Mouse (Mus musculus) olfactory bulb, adult 2 months (tissue): ENCODE data around the gene Csrp3. TPM values are rescaled to one million over a fixed set of nuclear protein-coding genes. Genes with fewer than 3 reads are reported as not detected.

Experiments used
- H3K27ac ChIP-seq: fragments of 200-500 bp; 2 replicates; pipeline ENCODE4 v1.5.1; 2012; ENCODE audit warnings: low read depth, low read length; ENCODE audit not compliant: insufficient read depth
- H3K4me1 ChIP-seq: fragments of 200-500 bp; 2 replicates; pipeline ENCODE4 v1.6.1; 2012; ENCODE audit warnings: low read length; ENCODE audit not compliant: control insufficient read depth, insufficient read depth
- H3K4me3 ChIP-seq: fragments of 200-500 bp; 2 replicates; pipeline ENCODE4 v1.5.1; 2012; ENCODE audit warnings: mild to moderate bottlenecking, low read depth, low read length, moderate library complexity; ENCODE audit not compliant: insufficient read depth
- CTCF ChIP-seq: fragments of 200-500 bp; IDR thresholded peaks from 2 replicates; pipeline ENCODE4 v1.5.1; 2012; ENCODE audit warnings: low read depth, mild to moderate bottlenecking, low read length, moderate library complexity; ENCODE audit not compliant: insufficient read depth
- POLR2A ChIP-seq: fragments of 200-500 bp; IDR thresholded peaks from 2 replicates; pipeline ENCODE4 v1.6.1; 2012; ENCODE audit warnings: mild to moderate bottlenecking, low read depth, low read length, moderate library complexity; ENCODE audit not compliant: insufficient read depth
- WGBS: fragments of 180-500 bp; shearing (Covaris S2); methylation state at CpG from one replicate; pipeline ENCODE4 v1.1.7; 2018; 5-methylcytosine and 5-hydroxymethylcytosine counted together
- polyA plus RNA-seq: library from polyadenylated mRNA; stranded (reverse); fragments of >200 nt; gene quantifications from 2 replicates; pipeline ENCODE4 v1.2.4, GENCODE M21; 2012; ENCODE audit warnings: low replicate concordance; ENCODE audit not compliant: missing spikeins, insufficient read depth, insufficient read length

Gene Csrp3
- polyA plus RNA-seq, 1 experiment, result not detected

DNA sequence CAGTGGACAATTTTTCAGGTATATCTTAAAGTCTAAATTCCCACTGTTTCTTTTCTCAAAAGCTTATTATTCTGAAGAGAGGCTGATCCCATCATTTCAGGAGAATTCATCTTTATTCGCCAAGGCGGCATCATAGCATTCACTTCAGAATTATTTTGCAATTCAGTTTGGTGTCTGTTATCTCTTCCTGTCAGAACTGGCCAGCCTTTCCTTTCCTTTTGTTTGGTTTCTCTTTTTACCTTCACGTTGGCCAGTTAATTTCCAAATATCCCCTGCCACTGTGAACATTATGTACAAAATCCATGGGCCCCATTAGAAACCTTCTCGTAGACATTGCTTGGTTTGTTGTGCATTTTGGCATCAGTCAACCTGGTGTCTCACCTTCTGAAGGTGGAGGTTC is 11.5 kb upstream of the Csrp3 start:
- H3K4me1 ChIP-seq, result no peaks in the 10 kb centered on the region
- no peak overlapping the region for H3K4me3 ChIP-seq
- TF ChIP-seq CTCF, result no peak
- TF ChIP-seq POLR2A, result no peak
- H3K27ac ChIP-seq, result no peak overlapping the region
- 93% methylated on average over 4 of the region's 4 CpGs for WGBS

DNA sequence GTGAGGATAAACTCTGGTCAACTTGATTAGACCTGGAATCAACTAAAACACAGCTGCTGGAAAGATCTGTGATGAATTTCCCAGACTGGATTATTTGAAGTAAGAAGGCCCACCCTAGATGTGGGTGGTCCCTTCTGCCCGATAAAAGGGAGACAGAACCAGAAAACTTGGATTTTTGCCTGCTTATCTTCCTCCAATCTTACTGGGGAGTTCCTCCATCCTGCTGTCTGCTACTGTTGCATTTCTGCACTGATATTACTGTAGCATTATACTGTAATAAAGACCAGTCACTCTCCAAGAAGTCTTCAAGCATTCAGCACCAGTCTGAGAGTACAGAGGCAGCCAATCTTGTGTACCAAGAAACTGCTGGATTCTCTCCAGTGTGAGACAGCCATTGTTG is 10.4 kb upstream of the Csrp3 start:
- 75% methylated on average over 1 of the region's 1 CpGs for WGBS
- no peak overlapping the region for H3K4me3 ChIP-seq
- H3K4me1 ChIP-seq, result no peaks in the 10 kb centered on the region
- no peak for TF ChIP-seq POLR2A
- TF ChIP-seq CTCF, result no peak
- H3K27ac ChIP-seq, result no peak overlapping the region

DNA sequence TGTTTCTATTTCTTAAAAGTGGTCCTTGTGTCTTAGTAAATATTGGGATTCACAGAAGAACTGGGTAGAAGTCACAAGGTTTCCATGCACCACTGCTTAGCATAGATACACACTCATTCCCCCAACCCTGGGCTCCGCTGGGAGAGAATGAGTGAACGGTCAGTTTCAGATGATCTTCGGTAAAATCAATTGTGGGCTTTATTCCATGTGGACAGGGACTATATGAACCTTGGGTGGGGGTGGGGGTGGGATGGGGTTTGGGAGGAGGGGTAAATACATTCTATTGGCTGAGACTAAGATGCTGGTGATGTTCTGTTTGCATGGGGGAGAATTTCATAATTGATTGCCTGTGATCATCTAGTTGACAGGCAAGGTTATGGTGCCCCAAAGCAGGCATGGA is 7.6 kb upstream of the Csrp3 start:
- no peaks in the 10 kb centered on the region for H3K4me1 ChIP-seq
- H3K4me3 ChIP-seq, result no peak overlapping the region
- no peak overlapping the region for H3K27ac ChIP-seq
- TF ChIP-seq POLR2A, result no peak
- WGBS, result 98% methylated on average over 3 of the region's 3 CpGs

DNA sequence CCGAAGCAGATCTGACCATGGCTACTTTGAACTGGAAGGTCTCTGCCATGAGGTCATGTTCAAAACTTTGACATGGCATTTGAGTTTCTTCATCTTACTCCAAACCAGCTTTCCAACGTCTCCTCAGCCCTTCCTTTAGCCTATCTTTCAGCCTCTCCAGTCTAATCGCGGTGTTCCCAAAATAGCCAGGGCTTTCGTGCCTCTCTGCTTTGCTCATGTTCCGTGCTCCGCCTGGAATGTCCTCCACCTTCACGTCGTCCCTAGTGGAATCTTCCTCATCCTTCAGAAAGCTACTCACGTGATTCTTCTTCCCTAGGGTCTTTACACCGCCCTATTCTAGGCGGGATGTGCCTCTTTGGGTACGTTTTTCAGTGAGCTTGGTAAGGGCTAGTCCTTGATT is 5.7 kb upstream of the Csrp3 start:
- Histone ChIP-seq H3K27ac (no peak overlapping the region), H3K4me1 (no peaks in the 10 kb centered on the region), H3K4me3 (no peak overlapping the region)
- WGBS, result 69% methylated on average over 13 of the region's 13 CpGs
- TF ChIP-seq POLR2A, result no peak
- TF ChIP-seq CTCF, result no peak

DNA sequence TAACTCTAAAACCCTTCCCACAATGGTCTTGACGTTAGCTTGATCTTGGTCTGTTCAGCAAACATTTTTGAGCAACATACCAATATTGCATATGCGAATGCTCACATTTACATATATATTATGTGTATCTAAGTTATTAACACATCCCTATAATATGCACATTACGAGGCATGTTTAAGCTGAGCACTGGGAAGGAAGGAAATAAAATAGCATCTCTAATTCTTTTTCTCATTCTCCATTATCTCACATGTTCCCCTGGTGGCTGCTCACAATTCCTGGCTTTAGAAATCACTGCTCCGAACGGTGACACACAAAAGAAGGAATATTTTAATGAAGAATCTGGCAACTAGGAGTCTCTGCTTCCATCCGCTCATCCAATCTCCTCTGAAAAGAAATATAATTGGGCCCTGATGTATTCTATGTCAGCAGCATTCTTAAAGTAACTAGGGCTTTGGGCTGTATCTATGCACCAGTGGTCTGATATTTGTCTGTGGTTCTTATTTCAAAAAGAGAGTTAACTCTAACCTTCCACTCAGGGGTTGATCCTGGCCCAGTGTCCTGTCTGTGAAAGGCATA is 3.8 kb upstream of the Csrp3 start:
- TF ChIP-seq POLR2A, result no peak
- 69% methylated on average over 6 of the region's 6 CpGs for WGBS
- no peak overlapping the region for H3K27ac ChIP-seq
- no peak overlapping the region for H3K4me3 ChIP-seq
- H3K4me1 ChIP-seq, result peaks cover 2% of the 10 kb centered on the region; the same call in 1 of the 2 replicates

DNA sequence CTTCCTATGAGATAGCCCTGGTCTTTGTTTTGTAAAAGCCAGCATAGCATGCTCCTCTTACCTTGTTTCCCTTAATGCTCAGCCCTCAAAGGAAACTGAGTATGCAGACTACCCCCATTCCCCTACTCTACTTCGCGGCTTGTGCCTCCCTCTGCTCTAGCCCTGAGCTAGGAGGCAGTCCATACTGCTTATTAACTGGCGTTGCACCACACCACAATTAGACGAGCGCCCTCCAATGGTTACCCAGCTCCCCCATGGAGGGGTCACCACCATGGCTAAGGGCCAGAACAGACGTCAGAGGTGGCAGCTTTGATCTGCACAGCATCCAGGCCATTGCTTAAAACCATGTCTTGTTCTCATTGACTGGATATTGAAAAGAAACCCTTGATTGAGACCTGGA is 1.1 kb downstream of the Csrp3 start:
- Histone ChIP-seq H3K4me1 (peaks cover 4% of the 10 kb centered on the region), H3K27ac (no peak overlapping the region), H3K4me3 (no peak overlapping the region)
- TF ChIP-seq POLR2A, result no peak
- TF ChIP-seq CTCF, result no peak
- 58% methylated on average over 6 of the region's 6 CpGs for WGBS

DNA sequence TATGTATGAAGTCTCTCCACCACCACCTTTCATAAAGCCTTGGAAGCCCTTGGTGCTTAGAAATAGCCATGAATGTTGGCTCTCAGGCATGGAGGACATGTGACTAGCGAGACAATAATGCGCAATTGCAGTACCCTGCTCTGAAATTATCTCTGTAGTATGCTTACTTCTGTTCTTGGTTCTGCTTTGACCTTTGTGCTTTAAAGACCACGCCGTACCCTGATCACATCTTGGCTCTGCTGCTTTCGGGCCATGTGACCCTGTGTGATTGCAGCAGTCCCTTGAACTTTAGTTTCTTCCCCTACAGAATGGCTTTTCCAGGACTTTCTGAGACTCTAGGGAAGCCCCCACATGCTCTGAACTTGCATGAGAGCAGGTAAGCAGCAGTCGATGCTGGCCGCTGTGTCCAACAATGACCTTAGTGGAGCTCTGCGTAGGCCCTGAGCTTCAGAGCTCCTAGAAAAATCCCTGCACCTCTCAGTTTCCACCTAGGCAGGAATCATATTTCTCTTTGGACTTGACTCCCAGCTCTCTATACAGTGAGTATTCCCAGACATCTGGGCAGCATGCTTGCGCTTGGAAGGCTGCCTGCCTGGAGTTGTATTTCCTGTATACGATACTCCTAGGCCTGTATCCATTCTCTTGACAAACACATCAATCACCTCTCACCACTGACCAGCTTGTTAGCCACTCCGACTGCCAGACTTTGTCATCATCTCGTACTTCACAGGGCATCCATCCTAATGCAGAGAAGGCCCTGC is 2.4 kb downstream of the Csrp3 start:
- H3K4me3 ChIP-seq, result no peak overlapping the region
- 94% methylated on average over 12 of the region's 12 CpGs for WGBS
- no peak overlapping the region for H3K27ac ChIP-seq
- H3K4me1 ChIP-seq, result peaks cover 4% of the 10 kb centered on the region
- TF ChIP-seq POLR2A, result no peak
- no peak for TF ChIP-seq CTCF

DNA sequence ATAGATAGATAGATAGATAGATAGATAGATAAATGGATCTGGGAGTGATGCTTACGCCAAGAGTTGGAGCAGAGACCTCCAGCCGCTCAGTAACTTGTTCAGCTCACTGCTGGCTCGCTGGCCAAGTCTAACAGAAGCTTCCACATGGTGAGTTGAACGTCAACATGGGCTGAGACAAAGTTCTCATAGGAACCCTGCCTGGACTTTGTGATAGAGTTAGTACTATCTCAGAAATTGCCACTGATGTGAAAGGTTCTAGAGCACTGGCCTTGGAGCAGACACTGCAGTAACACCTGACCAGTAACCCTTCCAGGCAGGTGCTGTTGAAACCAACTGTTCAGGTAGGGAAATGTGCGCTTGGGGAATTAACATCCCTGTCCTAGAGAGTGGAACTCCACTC is 4.3 kb downstream of the Csrp3 start:
- TF ChIP-seq CTCF, result no peak
- TF ChIP-seq POLR2A, result no peak
- Histone ChIP-seq H3K27ac (no peak overlapping the region), H3K4me3 (no peak overlapping the region), H3K4me1 (peaks cover 4% of the 10 kb centered on the region)
- 95% methylated on average over 5 of the region's 5 CpGs for WGBS

DNA sequence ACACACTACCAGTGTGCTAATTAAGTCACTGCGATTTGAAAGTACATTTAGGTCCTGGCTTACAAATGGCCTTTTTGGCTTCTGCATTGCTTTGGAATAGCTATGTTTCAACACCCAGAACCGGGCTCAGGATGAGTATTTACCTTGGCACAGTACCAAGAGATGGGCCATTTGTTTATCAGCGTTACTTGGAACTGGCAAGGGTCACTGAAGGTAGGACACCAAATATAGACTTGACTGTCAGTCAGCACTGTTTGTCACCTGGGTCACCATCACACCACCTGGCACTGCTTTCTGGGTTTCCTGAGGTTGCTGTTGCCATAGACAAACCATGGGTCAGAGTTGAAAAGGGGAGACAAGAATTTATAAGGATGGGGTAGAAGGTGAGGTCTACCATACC is 5.5 kb downstream of the Csrp3 start:
- no peak for TF ChIP-seq CTCF
- TF ChIP-seq POLR2A, result no peak
- 67% methylated on average over 3 of the region's 3 CpGs for WGBS
- H3K27ac ChIP-seq, result no peak overlapping the region

DNA sequence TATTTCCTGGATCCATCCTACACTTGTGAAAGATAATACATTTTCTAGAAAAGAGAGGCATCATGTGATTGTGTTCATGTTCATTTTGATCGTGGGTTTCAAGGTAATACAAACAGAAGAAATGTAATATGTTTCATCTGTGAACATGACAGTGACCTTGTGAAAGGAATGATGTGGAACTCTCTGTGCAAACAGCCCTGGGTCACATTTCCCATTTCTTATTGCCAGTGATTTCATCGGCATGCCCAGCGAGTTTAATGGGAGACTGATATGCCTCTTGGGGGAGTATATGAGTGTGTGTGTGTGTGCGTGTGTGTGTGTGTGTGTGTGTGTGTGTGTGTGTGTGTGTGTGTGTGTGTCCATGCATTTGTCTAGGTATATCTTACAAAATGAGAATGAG is 6.3 kb downstream of the Csrp3 start:
- 90% methylated on average over 4 of the region's 4 CpGs for WGBS
- TF ChIP-seq POLR2A, result no peak
- TF ChIP-seq CTCF, result no peak
- Histone ChIP-seq H3K4me1 (peaks cover 2% of the 10 kb centered on the region; the same call in 1 of the 2 replicates), H3K4me3 (no peak overlapping the region), H3K27ac (no peak overlapping the region)

More for the DNA sequence above, 5.5 kb downstream of the Csrp3 start:
- peaks cover 2% of the 10 kb centered on the region for H3K4me1 ChIP-seq
- H3K4me3 ChIP-seq, result no peak overlapping the region

DNA sequence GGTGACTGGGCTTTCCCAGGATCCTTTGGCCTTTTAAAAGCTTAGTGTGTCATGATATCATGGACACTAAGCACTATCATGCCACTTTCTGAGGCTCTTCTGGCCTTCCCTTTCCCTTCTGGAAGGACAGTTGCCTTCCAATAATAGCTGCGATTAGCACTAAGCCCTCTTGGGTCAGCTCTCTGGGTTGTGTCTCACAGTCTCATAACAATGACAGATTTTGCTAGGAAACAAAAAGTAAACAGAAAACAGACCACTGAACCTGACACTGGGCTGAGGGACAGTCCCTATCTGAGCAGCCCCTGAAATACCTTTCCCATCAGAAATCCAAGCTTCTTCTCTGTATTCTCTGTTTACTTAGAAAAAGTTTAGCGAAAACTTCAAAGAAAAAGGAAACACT is 7.3 kb downstream of the Csrp3 start:
- WGBS, result 91% methylated on average over 2 of the region's 2 CpGs
- H3K4me3 ChIP-seq, result no peak overlapping the region
- peaks cover 2% of the 10 kb centered on the region; the same call in 1 of the 2 replicates for H3K4me1 ChIP-seq
- no peak overlapping the region for H3K27ac ChIP-seq
- no peak for TF ChIP-seq CTCF
